Mouse (Mus musculus): ENCODE measurements around the gene Hist1h2bh. TPM values are rescaled to one million over a fixed set of nuclear protein-coding genes. Genes with fewer than 3 reads are reported as not detected.
A peak's percentile ranks its signal among the peaks of the same experiment; 100 is the strongest.
"Not testable (repeated sequence)": the region's sequence is repeated elsewhere in the genome, so short reads cannot be mapped to it uniquely, and the experiment has no call there.

Hist1h2bh gene
- polyA plus RNA-seq, 1 experiment from 2014 or later: 1.4 TPM

DNA sequence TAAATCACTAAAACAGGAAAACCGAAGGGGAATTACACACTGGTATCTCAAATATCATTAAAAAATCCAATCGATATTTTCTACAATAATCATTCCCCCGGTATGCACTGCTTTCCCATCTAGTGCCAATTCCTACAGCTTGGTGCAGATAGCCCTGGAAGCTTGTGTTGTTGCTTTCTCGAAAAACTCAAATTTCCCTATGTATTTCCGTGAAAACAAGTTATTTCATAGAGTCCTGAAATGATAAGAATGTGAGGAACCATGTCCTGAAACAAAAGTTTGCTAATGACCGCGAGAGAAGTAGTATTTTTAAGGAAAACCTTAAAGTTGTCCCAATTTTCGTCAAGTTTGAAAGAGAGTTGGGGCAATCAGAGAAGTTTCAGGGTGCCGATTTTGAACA lies 11.2 kb upstream of the Hist1h2bh start:
- Histone ChIP-seq H3K27ac (ENCODE audit: low read length) (peak overlapping the region; percentile 98), H3K4me2 (ENCODE audit: low read depth, low read length) (peak overlapping the region; percentile 94), H3K36me3 (ENCODE audit: control insufficient read depth, insufficient read depth, low read length) (no peaks in the 10 kb centered on the region), H3K9ac (ENCODE audit: low read length) (peak overlapping the region; percentile 85), H3K4me3 (replicated peaks; ENCODE audit: low read length) (peak overlapping the region; percentile 67), H3K27me3 (ENCODE audit: control insufficient read depth, insufficient read depth, low read length) (no peaks in the 10 kb centered on the region), H3K4me1 (ENCODE audit: control insufficient read depth, insufficient read depth, low read length) (peaks cover 4% of the 10 kb centered on the region; the same call in 1 of the 2 replicates), H3K9me3 (replicated peaks; ENCODE audit: control insufficient read depth, low read length) (no peaks in the 10 kb centered on the region)
- 18% methylated on average over 9 of the region's 9 CpGs for WGBS
- ATAC-seq (ENCODE audit: insufficient read depth, low FRiP score): no peak

DNA sequence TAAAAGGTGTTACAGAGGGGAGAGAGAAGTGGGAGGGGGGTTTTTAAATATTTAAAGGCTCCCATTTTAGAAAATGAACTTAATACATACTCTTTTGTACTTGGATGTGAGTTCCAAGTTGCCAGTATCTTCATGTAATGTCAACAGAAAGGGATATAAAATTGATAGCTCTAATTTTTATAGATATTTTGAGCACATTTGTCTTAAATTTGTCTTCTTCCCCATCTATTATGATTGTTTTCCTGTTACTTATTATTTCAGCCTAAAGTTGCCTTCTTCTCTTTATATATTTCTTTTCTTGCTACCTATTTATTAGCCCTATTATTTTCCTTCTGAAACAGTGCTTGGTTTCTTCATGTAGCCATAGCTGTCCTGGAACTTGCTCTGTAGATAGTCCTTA lies 9.8 kb upstream of the Hist1h2bh start, which contains the start of gene Hist1h1d:
Gene Hist1h1d (plus strand): TSS at position 301 of the 400 bp plus-strand sequence.
- peak within 1 kb of the TSS; percentile 98 for H3K27ac ChIP-seq (ENCODE audit: low read length)
- peak within 1 kb of the TSS; percentile 50 for H3K4me2 ChIP-seq (ENCODE audit: low read depth, low read length)
- 0 out of 2 replicates have a peak within 1 kb of the TSS, but pooled peaks have one; percentile 3 for H3K4me3 ChIP-seq (replicated peaks; ENCODE audit: low read length)
- H3K36me3 ChIP-seq (ENCODE audit: control insufficient read depth, insufficient read depth, low read length): no peaks in the 10 kb centered on the region
- peak within 1 kb of the TSS; percentile 48 for H3K9ac ChIP-seq (ENCODE audit: low read length)
- H3K4me1 ChIP-seq (ENCODE audit: control insufficient read depth, insufficient read depth, low read length): peaks cover 4% of the 10 kb centered on the region; the same call in 1 of the 2 replicates
- H3K27me3 ChIP-seq (ENCODE audit: control insufficient read depth, insufficient read depth, low read length): no peaks in the 10 kb centered on the region
- no peaks in the 10 kb centered on the region for H3K9me3 ChIP-seq (replicated peaks; ENCODE audit: control insufficient read depth, low read length)
- no peak for ATAC-seq (ENCODE audit: insufficient read depth, low FRiP score)

DNA sequence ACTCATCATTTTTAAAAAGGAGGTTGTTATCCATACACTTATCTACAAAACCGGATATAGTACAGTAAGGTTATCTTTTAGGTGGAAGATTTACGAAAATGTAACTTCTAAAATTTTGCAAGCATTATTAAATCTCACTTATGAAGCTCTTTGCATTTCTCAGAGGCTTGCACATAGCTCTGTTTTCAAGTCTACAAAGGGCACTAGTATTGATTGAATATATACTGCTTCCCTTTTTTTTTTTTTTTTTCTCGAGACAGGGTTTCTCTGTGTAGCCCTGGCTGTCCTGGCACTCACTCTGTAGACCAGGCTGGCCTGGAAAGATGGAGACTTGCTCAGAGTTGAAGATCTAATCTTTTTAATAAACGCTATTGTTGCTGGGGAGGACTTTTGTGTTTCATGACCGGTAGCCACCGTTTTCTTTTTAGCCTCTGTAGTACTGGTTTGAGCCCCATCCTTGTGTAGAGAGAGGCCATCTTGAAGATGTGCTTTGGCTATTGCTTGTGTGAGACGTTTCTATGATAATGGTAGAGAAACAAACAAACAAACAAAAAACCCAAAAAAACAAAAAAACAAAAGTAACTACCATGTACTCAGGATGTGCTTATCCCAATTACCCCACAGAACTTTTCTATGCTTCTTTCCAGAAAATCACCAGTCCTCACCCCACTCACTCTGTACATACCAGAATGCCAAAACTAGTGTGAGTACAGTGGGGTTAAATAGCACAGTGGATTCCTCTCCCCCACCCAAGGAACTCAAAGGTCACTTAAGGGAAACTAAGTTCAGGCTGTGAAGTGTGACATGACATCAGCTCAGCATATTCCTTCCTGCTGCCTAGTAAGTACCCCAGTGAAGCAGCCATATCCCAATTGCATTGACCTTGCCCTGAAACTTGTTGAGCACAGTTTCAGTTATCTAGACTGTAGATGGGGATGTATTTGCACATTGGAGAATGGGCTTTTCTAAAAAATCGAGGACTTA lies 9.0 kb upstream of the Hist1h2bh start:
- Histone ChIP-seq H3K4me1 (ENCODE audit: control insufficient read depth, insufficient read depth, low read length) (peaks cover 4% of the 10 kb centered on the region; the same call in 1 of the 2 replicates), H3K9ac (ENCODE audit: low read length) (peak overlapping the region; percentile 48), H3K9me3 (replicated peaks; ENCODE audit: control insufficient read depth, low read length) (no peaks in the 10 kb centered on the region), H3K4me3 (replicated peaks; ENCODE audit: low read length) (peak overlapping the region; percentile 50), H3K27ac (ENCODE audit: low read length) (peak overlapping the region; percentile 91), H3K27me3 (ENCODE audit: control insufficient read depth, insufficient read depth, low read length) (no peaks in the 10 kb centered on the region), H3K4me2 (ENCODE audit: low read depth, low read length) (peak overlapping the region; percentile 50), H3K36me3 (ENCODE audit: control insufficient read depth, insufficient read depth, low read length) (no peaks in the 10 kb centered on the region)
- ATAC-seq (ENCODE audit: insufficient read depth, low FRiP score): no peak
- WGBS: 40% methylated on average over 8 of the region's 8 CpGs

DNA sequence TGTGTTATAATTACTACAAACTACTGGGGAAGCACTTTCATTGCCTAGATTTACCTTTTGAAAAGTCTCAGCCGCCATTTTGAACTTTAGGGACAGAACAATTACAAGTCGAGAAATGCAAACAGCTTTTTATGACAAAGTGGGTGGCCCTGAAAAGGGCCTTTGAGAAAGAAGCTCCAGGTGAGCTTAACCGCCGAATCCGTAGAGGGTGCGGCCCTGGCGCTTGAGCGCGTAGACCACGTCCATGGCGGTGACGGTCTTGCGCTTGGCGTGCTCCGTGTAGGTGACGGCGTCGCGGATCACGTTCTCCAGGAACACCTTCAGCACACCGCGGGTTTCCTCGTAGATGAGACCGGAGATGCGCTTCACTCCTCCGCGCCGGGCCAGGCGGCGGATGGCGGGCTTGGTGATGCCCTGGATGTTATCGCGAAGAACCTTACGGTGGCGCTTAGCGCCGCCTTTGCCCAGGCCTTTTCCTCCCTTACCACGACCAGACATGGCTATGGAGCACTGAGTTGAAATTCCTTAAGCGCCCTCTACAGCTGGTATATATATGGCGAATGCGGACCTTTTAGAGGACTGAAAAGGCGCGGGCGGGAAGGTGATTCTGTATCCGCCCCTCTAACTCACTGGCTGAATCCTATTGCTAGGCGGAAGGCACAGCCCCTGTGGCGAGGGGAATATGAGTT lies 8.1 kb upstream of the Hist1h2bh start, which contains the start of gene Hist1h4f:
Gene Hist1h4f (minus strand): TSS at position 503 of the 689 bp plus-strand sequence.
- not testable (repeated sequence) for H3K27me3 ChIP-seq (ENCODE audit: control insufficient read depth, insufficient read depth, low read length); H3K9me3 ChIP-seq (replicated peaks; ENCODE audit: control insufficient read depth, low read length); H3K36me3 ChIP-seq (ENCODE audit: control insufficient read depth, insufficient read depth, low read length); H3K4me1 ChIP-seq (ENCODE audit: control insufficient read depth, insufficient read depth, low read length)
- peak within 1 kb of the TSS; percentile 50 for H3K4me2 ChIP-seq (ENCODE audit: low read depth, low read length)
- H3K27ac ChIP-seq (ENCODE audit: low read length): peak within 1 kb of the TSS; percentile 91
- H3K9ac ChIP-seq (ENCODE audit: low read length): peak within 1 kb of the TSS; percentile 68
- H3K4me3 ChIP-seq (replicated peaks; ENCODE audit: low read length): peak within 1 kb of the TSS; percentile 50
- WGBS: 0% methylated on average over 46 of the region's 47 CpGs
- peak; percentile 86 for ATAC-seq (ENCODE audit: insufficient read depth, low FRiP score)

DNA sequence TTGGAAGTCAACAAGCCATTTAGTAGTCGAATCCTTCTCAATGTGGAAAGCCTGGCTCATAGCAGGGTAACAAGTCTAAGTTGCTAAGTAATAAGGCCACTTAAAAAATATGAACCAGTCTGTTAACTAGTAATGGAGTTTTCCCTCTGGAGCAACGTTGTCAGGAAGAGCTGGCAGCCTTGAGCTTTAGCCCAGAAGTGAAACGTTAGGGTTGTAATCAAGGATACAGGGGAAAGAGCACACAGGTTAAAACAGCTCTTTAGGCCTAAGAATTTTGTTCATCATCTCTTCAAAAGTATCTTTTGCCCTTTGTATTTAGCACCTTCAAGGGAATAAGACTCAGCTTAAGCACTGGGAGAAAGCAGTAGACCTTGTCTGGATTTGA lies 7.6 kb upstream of the Hist1h2bh start:
- no peak for ATAC-seq (ENCODE audit: insufficient read depth, low FRiP score)
- H3K9ac ChIP-seq (ENCODE audit: low read length): peak overlapping the region; percentile 68
- 6% methylated on average over 3 of the region's 3 CpGs for WGBS

DNA sequence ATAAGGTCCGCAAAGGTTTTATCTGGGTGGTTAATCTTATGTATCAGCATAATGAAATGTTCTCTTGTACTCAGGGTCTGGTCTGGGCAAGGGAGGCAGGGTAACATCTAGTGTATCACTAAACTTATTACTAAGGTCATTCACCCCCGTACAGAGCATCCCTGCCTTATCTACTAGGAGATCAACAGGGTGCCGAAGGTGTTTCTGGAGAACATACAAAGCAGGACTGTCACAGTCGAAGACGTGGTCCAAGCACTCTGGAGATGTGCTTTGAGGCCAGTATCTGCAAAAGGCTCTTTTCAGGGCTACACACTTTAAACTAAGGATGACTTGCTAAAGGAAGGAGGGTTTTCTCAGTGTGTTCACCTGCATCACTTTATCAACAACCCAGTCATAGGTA lies 3.5 kb upstream of the Hist1h2bh start:
- Histone ChIP-seq H3K4me2 (ENCODE audit: low read depth, low read length) (no peak overlapping the region), H3K36me3 (ENCODE audit: control insufficient read depth, insufficient read depth, low read length) (no peaks in the 10 kb centered on the region), H3K9ac (ENCODE audit: low read length) (no peak overlapping the region), H3K9me3 (replicated peaks; ENCODE audit: control insufficient read depth, low read length) (no peaks in the 10 kb centered on the region), H3K4me1 (ENCODE audit: control insufficient read depth, insufficient read depth, low read length) (0 out of 2 replicates have a peak, but pooled peaks cover 7% of the 10 kb centered on the region), H3K27me3 (ENCODE audit: control insufficient read depth, insufficient read depth, low read length) (no peaks in the 10 kb centered on the region), H3K27ac (ENCODE audit: low read length) (no peak overlapping the region), H3K4me3 (replicated peaks; ENCODE audit: low read length) (no peak overlapping the region)
- no peak for ATAC-seq (ENCODE audit: insufficient read depth, low FRiP score)
- WGBS: 69% methylated on average over 5 of the region's 5 CpGs

More for the DNA sequence above, 7.6 kb upstream of the Hist1h2bh start:
- no peaks in the 10 kb centered on the region for H3K9me3 ChIP-seq (replicated peaks; ENCODE audit: control insufficient read depth, low read length)
- no peaks in the 10 kb centered on the region for H3K36me3 ChIP-seq (ENCODE audit: control insufficient read depth, insufficient read depth, low read length)
- peak overlapping the region; percentile 50 for H3K4me2 ChIP-seq (ENCODE audit: low read depth, low read length)
- H3K27me3 ChIP-seq (ENCODE audit: control insufficient read depth, insufficient read depth, low read length): no peaks in the 10 kb centered on the region
- H3K4me3 ChIP-seq (replicated peaks; ENCODE audit: low read length): peak overlapping the region; percentile 50
- peak overlapping the region; percentile 91 for H3K27ac ChIP-seq (ENCODE audit: low read length)
- H3K4me1 ChIP-seq (ENCODE audit: control insufficient read depth, insufficient read depth, low read length): 0 out of 2 replicates have a peak, but pooled peaks cover 5% of the 10 kb centered on the region

DNA sequence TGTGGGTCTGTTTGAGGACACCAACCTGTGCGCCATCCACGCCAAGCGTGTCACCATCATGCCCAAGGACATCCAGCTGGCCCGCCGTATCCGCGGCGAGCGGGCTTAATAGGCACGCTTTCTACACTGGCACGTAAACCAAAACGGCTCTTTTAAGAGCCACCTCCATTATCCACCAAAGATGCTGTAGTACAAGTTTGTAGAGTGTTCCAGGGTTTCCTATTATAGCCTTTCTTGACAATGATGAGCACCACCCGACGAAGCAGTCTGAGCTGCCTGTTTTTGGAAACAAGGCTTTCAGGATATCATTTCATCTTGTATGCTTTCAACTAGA lies 1.6 kb upstream of the Hist1h2bh start:
- Histone ChIP-seq H3K4me3 (replicated peaks; ENCODE audit: low read length) (peak overlapping the region; percentile 51), H3K9ac (ENCODE audit: low read length) (peak overlapping the region; percentile 55; the same call in 1 of the 2 replicates), H3K4me2 (ENCODE audit: low read depth, low read length) (0 out of 2 replicates have a peak overlapping the region, but pooled peaks have one; percentile 35), H3K27ac (ENCODE audit: low read length) (peak overlapping the region; percentile 60; the same call in 1 of the 2 replicates)
- not testable (repeated sequence) for H3K9me3 ChIP-seq (replicated peaks; ENCODE audit: control insufficient read depth, low read length); H3K27me3 ChIP-seq (ENCODE audit: control insufficient read depth, insufficient read depth, low read length); H3K36me3 ChIP-seq (ENCODE audit: control insufficient read depth, insufficient read depth, low read length); H3K4me1 ChIP-seq (ENCODE audit: control insufficient read depth, insufficient read depth, low read length)
- WGBS: 0% methylated on average over 11 of the region's 14 CpGs
- 0 out of 2 replicates have a peak, but pooled peaks have one; percentile 3 for ATAC-seq (ENCODE audit: insufficient read depth, low FRiP score)

DNA sequence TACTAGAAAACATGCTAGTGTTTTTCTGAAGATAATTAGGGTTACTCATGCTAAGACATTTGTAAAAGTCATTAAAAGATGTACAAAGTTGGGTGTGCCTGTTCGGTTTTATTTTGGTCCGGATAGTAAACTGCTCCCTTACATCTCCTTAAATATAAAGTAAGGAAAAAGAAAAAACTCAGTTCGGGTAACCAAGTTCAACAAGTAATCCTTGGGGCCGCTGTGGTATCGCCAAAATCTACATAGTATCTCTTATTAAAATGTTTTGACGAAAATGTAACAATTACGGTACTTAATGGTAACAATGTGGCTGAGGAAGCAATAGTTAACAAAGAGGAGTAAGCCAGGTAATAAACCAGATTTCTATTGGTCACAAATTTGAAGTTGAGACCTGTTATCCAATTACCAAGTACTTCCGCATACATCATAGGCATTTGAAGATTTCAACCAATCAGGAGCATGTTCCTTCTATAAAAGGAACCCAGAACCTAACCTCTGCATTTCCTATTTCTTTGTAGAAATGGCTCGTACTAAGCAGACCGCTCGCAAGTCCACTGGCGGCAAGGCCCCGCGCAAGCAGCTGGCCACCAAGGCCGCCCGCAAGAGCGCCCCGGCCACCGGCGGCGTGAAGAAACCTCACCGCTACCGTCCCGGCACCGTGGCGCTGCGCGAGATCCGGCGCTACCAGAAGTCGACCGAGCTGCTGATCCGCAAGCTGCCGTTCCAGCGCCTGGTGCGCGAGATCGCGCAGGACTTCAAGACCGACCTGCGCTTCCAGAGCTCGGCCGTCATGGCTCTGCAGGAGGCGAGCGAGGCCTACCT lies 984 bp upstream of the Hist1h2bh start, which contains the start of gene Hist1h3f:
Gene Hist1h3f (plus strand): TSS at position 88 of the 822 bp plus-strand sequence.
- peak; percentile 92 for ATAC-seq (ENCODE audit: insufficient read depth, low FRiP score)
- H3K4me3 ChIP-seq (replicated peaks; ENCODE audit: low read length): peak within 1 kb of the TSS; percentile 55
- 0 out of 2 replicates have a peak, but pooled peaks cover 2% of the 10 kb centered on the region for H3K4me1 ChIP-seq (ENCODE audit: control insufficient read depth, insufficient read depth, low read length)
- no peaks in the 10 kb centered on the region for H3K36me3 ChIP-seq (ENCODE audit: control insufficient read depth, insufficient read depth, low read length)
- H3K27me3 ChIP-seq (ENCODE audit: control insufficient read depth, insufficient read depth, low read length): no peaks in the 10 kb centered on the region
- under 1% methylated on average over 21 of the region's 45 CpGs for WGBS
- H3K27ac ChIP-seq (ENCODE audit: low read length): peak within 1 kb of the TSS; percentile 94
- H3K4me2 ChIP-seq (ENCODE audit: low read depth, low read length): peak within 1 kb of the TSS; percentile 81
- peak within 1 kb of the TSS; percentile 72 for H3K9ac ChIP-seq (ENCODE audit: low read length)
- no peaks in the 10 kb centered on the region for H3K9me3 ChIP-seq (replicated peaks; ENCODE audit: control insufficient read depth, low read length)

Data from stomach, embryonic 16.5 days (tissue).